Mouse (Mus musculus) kidney, adult 9 months (tissue): ENCODE results near the gene Cntn3.
"Not testable (repeated sequence)": the region's sequence is repeated elsewhere in the genome, so short reads cannot be mapped to it uniquely, and the experiment has no call there.

ENCODE experiments used
- DNase-seq: peaks from one replicate; pipeline ENCODE4 v3.0.0; 2022

Gene Cntn3

GRCm38 (mm10) chr6:102573001-102573400 lies at the start of gene Cntn3:
Gene Cntn3 (minus strand): TSS chr6:102573101.
- DNase-seq = not testable (repeated sequence)

GRCm38 (mm10) chr6:102600773-102601172 lies 27.9 kb upstream of the Cntn3 start:
- no peak for DNase-seq

- no peak for DNase-seq
Observed at GRCm38 (mm10) chr6:102597756-102598155, 24.9 kb upstream of the Cntn3 start.

GRCm38 (mm10) chr6:102590151-102590550 lies 17.2 kb upstream of the Cntn3 start:
- DNase-seq = no peak

DNA sequence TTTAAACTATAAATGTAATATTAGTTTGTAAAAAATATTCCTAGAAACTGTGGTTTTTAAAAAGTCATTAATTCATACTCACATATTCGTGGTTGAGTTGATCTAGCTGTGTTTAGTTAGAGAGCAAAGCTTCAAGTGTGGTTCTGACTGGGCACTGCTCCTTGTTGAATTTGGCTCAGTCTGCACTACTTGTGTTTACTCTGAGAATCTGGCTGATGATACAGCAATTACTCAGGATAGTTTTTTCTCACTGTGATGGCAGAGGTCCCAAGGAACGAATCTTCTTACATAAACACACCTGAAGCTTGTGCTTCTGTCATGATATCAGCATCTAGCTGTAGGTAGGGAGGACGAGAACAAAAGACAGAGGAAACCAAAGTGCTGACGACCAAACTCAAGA lies 16.4 kb upstream of the Cntn3 start:
- no peak for DNase-seq

DNA sequence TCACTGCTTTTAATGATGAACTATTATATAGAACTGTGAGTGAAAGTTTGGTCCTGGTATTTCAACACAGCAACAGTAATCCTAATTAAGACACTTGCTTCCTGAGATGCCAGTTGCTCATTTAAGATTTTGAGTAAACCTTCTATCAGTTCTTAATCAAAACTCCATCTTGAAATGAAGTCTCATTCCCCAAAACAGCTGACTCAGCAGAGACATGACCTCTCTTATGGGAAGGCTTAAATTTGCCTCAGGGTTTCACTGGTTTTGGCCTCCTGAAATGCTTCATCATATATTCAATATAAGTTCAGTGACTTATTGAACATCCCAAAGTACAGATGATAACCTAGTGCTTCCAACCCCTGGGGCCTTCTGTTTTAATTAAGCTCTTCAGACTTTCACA lies 13.2 kb upstream of the Cntn3 start:
- no peak for DNase-seq

GRCm38 (mm10) chr6:102583578-102583977 lies 10.7 kb upstream of the Cntn3 start:
- DNase-seq = no peak

GRCm38 (mm10) chr6:102567496-102567895 lies 5.4 kb downstream of the Cntn3 start:
- DNase-seq = no peak

GRCm38 (mm10) chr6:102565228-102565627 lies 7.7 kb downstream of the Cntn3 start:
- DNase-seq = no peak

GRCm38 (mm10) chr6:102564011-102564731 lies 8.7 kb downstream of the Cntn3 start:
- DNase-seq = peak; percentile 43

- DNase-seq = no peak
Observed at GRCm38 (mm10) chr6:102563431-102563830, 9.5 kb downstream of the Cntn3 start.

- no peak for DNase-seq
Observed at GRCm38 (mm10) chr6:102557521-102557920, 15.4 kb downstream of the Cntn3 start.

GRCm38 (mm10) chr6:102556497-102556896 lies 16.4 kb downstream of the Cntn3 start:
- no peak for DNase-seq

DNA sequence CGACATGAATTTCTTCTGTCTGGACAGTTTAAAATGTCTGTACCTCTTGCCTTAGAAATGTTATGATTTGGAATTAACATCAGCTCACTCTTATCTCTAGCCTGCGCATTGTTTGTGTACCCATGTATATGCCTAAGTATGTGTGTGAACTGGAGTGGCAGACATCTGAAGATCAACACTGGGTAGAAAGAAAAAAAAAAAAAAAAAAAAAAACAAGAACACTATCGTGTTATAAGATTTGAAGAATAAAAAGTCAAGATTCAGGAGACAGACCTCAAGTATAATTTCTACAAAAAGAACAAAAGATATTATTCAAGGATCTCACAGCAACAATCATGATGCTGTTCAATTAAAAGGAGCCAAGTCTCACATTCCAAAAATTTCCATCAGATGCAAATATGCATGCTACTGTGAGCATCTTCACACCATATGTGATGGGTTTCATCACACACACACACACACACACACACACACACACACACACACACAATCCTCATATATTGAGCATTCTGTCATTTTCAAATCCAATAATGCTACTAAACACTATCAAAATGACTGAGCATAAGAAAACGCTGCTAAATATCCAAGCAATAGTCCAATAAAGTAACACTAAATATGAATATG lies 17.0 kb downstream of the Cntn3 start:
- no peak for DNase-seq

- no peak for DNase-seq
Observed at GRCm38 (mm10) chr6:102555067-102555657, 17.7 kb downstream of the Cntn3 start.

DNA sequence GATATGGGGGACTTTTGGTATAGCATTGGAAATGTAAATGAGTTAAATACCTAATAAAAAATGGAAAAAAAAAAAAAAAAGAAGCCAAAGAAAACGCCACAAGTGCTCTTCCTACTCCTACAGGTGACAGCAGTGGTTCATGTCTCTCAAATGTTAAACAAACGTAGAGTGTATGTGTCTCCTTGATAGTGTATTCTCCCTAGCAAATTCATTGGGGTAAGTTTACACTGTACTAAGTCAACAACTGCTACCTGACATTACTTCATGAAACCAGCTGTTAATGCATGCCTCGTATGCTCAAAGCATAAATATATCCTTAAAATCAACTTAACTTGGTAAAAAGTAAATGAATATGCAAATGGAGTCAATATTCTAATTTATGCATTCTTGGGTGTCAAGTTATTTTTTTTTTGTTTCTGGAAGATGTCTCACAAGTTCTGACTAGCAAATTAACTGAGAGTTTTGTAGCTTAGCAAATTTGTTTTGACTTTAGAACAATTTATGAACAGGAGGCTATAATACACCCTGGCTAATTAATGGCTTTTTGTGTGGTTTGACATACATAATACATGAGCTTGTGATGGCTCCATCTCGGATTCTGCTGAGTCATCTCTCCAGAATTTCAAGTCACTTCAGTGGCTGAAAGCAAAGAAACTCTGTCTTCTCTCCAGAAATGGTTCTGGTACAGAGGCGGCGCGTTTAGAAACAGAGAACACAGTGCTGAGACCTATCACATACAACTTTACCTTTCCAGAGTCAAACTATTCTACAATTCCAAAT lies 31.1 kb downstream of the Cntn3 start:
- DNase-seq = no peak

GRCm38 (mm10) chr6:102535599-102535998 lies 37.3 kb downstream of the Cntn3 start:
- DNase-seq = no peak

GRCm38 (mm10) chr6:102523037-102523436 lies 49.9 kb downstream of the Cntn3 start:
- DNase-seq = no peak

- no peak for DNase-seq
Observed at GRCm38 (mm10) chr6:102520977-102521376, 51.9 kb downstream of the Cntn3 start.

GRCm38 (mm10) chr6:102515231-102515630 lies 57.7 kb downstream of the Cntn3 start:
- DNase-seq = no peak

DNA sequence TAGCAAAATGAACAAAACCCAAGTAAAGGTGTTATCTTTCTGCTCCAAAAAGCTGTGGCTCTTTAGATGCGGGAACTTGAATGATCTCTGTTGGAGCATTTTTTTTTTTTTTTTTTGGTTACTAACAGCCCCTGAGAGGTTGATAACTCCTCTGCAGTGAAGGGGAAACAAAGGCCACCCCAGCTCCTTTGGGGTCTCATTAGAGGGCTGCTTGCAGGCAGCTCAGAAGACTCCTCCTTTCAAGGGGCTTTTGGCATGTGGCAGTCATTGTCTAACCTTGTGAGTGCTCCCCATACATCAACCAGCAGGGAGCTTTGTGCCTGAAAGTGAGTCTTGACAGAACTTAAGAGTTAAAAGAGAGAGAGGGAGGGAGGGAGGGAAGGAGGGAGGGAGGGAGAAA lies 60.8 kb downstream of the Cntn3 start:
- no peak for DNase-seq

DNA sequence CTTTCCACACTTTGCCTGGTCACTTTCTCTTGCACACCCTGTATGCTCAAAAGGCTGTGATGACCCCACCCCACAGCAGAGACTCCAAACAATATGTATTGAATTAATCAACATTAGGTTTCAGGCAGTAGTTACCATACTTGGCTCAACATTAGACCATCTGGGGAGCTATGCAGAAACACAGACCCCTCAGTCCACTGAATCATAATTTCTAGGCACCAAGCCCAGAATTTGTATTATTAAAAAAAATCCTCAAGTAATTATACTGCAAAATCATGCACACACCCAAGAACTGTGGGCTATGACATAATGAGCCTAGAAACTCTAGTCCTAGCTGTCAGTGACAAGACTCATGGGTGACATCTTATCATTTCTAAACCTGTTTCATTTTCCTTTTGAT lies 87.4 kb downstream of the Cntn3 start:
- no peak for DNase-seq

DNA sequence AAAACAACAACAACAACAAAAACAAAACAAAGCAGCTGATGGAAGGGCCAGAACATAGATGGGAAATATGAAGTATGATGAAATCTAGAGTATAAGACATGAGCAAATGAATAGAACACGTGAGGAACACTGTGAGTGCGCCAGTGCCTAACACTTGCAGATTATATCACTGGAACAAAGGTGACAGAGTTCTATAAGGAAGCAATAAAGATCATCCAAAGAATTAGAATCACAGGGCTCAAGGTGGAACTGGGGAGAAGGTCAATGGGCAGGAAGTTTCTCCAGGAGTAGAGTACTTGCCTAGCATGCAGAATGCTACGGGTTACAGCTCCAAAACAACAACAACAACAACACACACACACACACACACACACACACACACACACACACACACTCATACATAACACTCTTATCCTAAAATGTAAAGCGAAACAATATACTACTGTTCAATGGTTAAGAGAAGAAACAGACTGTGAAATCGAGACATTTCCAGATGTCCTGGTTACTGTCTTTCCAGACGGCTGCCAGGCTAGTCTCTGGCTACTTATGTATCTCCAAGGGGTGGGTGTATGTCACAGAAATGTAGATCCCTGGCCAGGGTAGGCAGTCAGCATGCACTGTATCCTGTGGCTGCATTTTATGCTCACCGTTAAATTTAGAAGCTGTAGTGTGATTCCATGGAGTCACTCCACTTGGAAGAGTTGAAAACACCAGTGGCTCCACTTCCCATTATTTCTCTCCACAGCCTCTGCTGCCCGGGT lies 94.4 kb downstream of the Cntn3 start:
- DNase-seq = no peak
